Mouse (Mus musculus) thymus, adult 18-20 months (tissue): Measurements from ENCODE around the gene Ippk.

Experiments used
- DNase-seq, 2 experiments: peaks; one replicate each; pipeline ENCODE4 v3.0.0; 2022; ENCODE audit warnings: mixed read lengths in 2 of 2

Gene Ippk

GRCm38 (mm10) chr13:49420754-49421605 lies at the start of gene Ippk:
Ippk (plus strand) TSS chr13:49421249.
- DNase-seq = peak; percentile 97 to 99

- peak; percentile 53 to 70 for DNase-seq
Measured at GRCm38 (mm10) chr13:49371428-49371899, 49.6 kb upstream of the Ippk start.

GRCm38 (mm10) chr13:49372370-49373060 lies 48.5 kb upstream of the Ippk start:
- DNase-seq = no peak

DNA sequence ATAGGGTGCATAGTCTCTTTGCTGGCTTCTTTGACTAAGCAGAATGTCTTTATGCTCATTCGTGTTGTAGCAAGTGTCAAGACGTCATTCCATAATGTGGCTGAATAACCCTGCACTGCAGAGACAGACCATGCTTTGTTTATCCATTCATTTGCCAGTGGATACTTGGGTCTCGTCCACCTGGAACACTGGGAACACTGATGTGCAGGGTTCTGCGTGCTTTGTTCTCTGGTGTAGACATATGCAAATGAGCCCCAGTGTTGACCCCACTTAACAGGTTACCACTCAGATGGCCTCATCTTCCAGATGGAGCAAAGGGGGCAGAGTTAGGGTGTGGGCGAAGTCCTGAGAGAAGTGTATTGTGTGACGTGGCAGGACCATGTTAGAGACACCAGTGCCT lies 46.7 kb upstream of the Ippk start:
- no peak for DNase-seq

GRCm38 (mm10) chr13:49374730-49375129 lies 46.3 kb upstream of the Ippk start:
- no peak for DNase-seq

DNA sequence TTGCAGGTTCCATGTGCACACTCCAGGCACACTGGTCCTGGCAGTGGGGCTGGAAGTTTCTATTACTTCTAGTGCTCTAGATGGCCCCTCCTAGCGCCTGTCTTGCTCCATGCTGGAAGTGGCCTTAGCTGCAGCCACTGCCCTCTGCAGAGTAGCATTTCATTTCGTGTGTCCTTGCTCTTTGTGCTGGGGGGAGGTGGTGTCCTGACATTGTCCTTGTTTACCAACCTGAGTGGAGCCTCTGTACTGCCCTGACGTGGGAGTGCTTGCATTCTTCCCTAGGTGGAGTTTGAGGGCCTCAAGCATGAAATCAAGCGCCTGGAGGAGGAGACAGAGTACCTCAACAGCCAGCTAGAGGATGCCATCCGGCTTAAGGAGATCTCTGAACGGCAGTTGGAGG lies 43.4 kb upstream of the Ippk start:
- no peak for DNase-seq

DNA sequence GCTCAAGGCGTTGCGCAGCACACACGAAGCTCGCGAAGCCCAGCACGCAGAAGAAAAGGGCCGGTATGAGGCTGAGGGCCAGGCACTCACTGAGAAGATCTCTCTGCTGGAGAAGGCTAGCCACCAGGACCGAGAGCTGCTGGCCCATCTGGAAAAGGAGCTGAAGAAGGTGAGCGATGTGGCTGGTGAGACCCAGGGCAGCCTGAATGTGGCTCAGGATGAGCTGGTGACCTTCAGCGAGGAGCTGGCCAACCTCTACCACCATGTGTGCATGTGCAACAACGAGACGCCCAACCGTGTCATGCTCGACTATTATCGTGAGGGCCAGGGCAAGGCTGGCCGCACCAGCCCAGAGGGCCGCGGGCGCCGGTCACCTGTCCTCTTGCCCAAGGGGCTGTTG lies 41.7 kb upstream of the Ippk start:
- DNase-seq = no peak

DNA sequence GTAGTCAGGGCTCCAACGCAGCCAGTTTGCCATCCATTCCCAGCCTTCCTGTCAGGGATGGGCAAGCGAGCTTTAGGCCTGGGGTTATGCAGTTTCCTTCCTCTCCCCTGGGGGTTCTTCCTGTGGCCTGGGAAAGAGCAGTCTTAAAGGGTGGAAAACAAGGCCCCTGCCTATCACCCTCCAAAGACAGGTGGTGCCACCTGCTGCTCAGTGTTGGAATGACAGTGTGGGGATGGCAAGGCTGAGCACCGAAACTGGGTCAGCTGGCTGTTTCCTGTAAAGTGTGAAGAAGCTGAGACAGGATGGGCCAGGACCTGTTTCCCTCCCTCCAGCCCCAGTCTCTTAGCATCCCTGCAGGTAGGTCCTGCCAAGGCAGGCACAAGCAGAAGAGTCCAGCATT lies 39.8 kb upstream of the Ippk start:
- DNase-seq = peak; percentile 66 to 75

DNA sequence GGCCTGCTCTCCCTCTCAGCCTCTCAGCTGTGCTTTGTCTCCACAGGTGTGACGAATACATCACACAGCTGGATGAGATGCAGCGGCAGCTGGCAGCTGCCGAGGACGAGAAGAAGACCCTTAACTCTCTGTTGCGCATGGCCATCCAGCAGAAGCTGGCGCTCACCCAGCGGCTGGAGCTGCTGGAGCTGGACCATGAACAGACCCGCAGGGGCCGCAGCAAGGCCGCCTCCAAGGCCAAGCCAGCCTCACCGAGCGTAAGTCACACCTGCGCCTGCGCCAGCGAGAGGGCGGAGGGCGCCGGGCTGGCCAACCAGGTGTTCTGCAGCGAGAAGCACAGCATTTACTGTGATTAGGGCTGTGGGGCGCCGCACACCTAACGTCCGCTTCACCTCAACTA lies 38.1 kb upstream of the Ippk start:
- DNase-seq = no peak

GRCm38 (mm10) chr13:49384751-49385463 lies 36.1 kb upstream of the Ippk start:
- DNase-seq = no peak

GRCm38 (mm10) chr13:49391374-49391773 lies 29.7 kb upstream of the Ippk start:
- no peak for DNase-seq

GRCm38 (mm10) chr13:49393579-49393978 lies 27.5 kb upstream of the Ippk start:
- no peak for DNase-seq

- DNase-seq = no peak
Measured at GRCm38 (mm10) chr13:49394886-49395447, 26.1 kb upstream of the Ippk start.

GRCm38 (mm10) chr13:49396798-49397197 lies 24.3 kb upstream of the Ippk start:
- no peak for DNase-seq

GRCm38 (mm10) chr13:49398191-49398590 lies 22.9 kb upstream of the Ippk start:
- no peak for DNase-seq

- DNase-seq = no peak
Measured at GRCm38 (mm10) chr13:49400139-49400538, 20.9 kb upstream of the Ippk start.

- DNase-seq = no peak
Measured at GRCm38 (mm10) chr13:49402628-49403027, 18.4 kb upstream of the Ippk start.

DNA sequence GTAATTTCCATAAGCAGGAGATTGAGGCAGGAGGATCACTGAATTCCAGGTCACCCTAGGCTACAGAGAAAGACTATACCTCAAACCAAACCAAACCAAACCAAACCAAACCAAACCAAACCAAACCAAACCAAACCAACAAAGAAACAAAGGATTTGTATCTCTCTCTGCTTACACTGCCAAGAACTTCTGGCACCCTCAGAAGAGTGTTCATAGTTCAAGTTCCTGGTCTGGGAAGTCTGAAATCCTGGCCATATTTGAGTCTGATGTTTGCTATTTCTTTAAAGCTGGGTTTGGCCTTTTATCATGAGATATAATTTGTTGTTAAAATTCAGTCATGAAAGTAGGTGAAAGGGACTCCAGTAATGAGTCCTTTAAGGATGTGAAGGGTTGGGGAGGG lies 13.3 kb upstream of the Ippk start:
- no peak for DNase-seq

- no peak for DNase-seq
Measured at GRCm38 (mm10) chr13:49421606-49421917, 513 bp downstream of the Ippk start.

DNA sequence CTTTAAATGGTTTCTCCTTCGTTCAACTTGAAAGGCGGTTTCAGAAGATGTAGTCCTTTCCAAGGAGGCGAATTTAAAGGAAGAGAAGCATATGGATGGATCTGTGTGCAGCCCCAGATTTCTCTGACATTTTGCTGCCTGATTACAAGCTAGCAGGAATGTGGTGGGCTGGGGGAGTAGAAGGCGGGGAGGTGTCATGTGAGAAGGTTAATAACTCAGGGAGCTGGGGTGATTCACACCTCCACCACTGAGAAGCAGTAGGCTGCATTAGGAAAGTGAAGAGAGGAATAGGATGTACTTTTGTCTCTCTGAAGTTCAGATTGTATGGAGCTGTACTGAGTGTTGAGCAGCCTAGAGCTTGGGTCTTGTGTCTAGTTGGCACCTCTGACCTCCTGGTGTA lies 910 bp downstream of the Ippk start:
- no peak for DNase-seq

DNA sequence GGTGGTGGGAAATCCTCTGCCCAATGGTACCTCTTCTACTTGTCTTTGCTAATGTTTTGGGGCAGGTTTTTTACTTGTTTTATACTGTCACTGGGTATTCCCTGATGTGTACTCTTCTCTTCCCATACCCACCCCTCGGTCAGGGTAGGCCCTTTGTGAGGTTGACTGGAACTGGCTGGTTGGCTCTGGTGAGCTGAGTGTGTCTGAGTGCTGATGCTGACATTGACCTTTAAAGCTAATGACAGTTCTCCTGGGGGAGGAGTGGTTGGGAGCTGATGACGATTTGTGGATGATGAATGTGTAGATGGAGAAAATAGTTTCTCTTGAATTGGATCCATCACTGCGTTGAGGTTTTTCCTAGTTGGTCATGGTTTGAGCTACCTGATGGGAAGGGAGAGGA lies 5.7 kb downstream of the Ippk start:
- DNase-seq = no peak

- no peak for DNase-seq
Measured at GRCm38 (mm10) chr13:49428042-49428675, 7.1 kb downstream of the Ippk start.

- DNase-seq = no peak
Measured at GRCm38 (mm10) chr13:49430529-49430928, 9.5 kb downstream of the Ippk start.
